Mouse (Mus musculus) adrenal gland, adult (tissue): ENCODE data around the gene Krtap19-1.
A peak's percentile ranks its signal among the peaks of the same experiment; 100 is the strongest.

Experiments used
- DNase-seq, 2 experiments: peaks; one replicate each; pipeline ENCODE4 v3.0.0; 2022 to 2023; ENCODE audit warnings: low spot score in 1 of 2; ENCODE audit not compliant: inconsistent age in 2 of 2

Krtap19-1 gene

DNA sequence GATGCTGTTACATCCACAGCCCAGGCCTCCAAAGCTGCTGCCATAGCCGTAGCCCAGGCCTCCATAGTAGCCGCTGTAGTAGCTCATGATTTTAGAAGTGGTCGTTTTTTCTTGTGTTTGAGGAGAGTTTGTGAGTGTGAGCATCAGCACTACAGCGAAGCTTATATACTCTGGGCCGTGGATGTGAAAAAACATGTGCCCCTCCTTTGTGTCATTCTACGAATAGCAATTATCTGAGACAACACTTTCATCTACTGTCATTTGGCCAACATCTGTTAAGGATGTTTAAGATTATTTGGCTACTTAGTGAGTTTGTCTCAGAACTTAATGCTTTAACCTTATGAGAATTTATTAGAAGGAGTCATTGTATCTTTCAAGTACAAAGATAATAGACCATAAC, at the start of gene Krtap19-1:
Gene Krtap19-1 (minus strand): TSS at position 101 of the 400 bp plus-strand sequence.
- no peak for DNase-seq

DNA sequence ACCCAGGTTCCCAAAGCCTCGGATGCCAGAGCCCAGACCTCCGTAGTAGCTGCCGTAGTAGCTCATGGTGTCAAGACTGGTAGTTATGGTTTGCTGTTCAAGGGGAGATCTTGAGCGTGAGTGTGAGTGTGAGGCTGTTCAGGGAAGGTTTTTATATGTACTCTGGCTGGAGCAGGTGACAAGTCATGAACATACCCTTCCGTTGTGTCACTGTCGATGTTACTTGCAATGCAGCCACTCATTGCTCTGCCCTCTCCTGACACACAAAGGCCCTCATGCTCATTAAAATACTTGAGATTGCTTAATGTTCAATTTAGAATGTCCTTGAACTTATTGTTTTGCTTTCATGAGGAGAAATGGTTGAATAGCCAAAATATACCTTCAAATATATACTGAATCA, 27.1 kb upstream of the Krtap19-1 start, which contains the start of gene Krtap19-5:
Gene Krtap19-5 (minus strand): TSS at position 101 of the 400 bp plus-strand sequence.
- no peak for DNase-seq

DNA sequence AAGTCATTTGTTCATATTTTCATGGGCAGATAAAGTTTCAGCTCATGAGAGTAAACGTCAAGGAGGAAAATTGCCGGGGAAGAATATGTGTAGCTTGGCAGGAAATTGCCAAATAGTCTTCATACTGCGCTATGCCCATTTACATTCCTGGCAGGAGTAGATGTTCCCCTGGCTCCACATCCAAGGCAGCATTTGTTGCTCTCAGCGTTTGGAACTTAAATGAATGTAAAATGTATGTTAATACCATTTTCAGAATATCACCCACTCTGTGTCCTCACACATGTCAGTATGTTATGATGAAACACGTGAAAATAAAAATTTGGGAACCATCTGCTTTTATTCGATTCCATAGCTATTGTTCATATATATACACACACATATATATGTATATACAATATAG, 17.7 kb upstream of the Krtap19-1 start:
- DNase-seq: no peak

DNA sequence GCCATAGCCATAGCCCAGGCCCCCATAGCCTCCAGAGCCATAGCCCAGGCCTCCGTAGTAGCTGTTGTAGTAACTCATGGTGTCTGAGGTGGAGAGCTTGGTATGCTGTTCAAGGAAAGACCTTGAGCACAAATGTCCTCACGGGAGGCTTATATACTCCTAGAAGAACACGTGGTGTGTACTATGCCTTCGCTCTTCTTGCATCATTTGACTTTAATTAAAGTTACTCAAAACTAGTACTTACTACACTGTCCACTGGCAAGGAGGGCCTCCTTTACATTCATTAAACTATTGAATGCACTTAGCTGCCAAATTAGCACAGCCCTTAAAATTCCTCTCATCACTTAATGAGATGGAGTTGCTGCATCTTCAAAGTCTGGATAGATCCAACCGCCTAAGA, 15.8 kb upstream of the Krtap19-1 start, which contains the start of gene Krtap19-4:
Gene Krtap19-4 (minus strand): TSS at position 101 of the 400 bp plus-strand sequence.
- no peak for DNase-seq

DNA sequence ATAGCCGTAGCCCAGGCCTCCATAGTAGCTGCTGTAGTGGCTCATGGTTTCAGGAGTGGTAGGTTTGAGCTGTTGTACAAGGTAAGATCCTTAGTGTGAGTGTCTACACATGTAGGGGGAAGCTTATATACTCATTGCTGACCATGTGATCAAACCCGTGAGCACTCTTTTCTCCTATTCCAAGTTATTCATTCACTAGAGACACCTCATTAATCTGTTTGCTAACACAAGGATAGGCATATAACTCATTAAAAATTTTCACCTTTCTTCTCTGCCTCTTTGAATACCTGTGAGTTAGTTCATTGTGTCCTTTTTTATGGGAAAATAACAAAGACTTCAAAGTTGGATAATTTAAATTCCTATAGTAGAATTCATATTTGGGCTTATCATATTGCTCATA, 8.7 kb upstream of the Krtap19-1 start, which contains the start of gene Krtap19-3:
Gene Krtap19-3 (minus strand): TSS at position 101 of the 400 bp plus-strand sequence.
- no peak for DNase-seq

DNA sequence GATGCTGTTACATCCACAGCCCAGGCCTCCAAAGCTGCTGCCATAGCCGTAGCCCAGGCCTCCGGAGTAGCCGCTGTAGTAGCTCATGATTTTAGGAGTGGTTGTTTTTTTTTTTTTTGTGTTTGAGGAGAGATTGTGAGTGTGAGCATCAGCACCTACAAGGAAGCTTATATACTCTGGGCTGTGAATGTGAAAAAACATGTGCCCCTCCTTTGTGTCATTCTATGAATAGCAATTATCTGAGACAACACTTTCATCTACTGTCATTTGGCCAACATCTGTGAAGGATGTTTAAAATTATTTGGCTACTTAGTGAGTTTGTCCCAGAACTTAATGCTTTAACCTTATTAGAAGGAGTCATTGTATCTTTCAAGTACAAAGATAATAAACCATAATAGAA, 5.0 kb upstream of the Krtap19-1 start, which contains the start of gene Krtap19-2:
Gene Krtap19-2 (minus strand): TSS at position 101 of the 400 bp plus-strand sequence.
- no peak for DNase-seq

DNA sequence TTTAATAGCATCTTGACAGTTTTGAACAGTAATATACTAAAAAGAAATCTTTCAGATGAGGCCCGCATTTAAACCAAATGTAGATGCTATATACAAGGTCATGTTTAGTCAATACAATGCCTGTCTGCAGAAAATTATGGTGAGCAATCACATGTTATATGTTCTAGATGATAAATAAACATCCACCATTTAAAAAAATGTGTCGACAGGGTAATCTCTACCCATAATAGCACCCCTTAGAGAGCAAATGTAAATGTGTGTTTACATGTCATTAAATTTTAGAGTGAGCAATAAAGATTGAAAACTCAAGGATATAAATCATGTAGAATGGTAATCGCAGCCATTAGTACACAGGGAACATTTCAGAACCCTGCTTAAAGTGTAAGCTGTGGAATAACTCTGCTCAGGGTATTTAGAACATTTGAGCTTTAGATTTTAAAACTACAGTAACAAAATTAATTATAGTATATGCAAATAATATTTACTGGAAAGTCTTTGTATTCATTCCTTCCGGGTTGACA, 4.3 kb downstream of the Krtap19-1 start:
- no peak for DNase-seq

DNA sequence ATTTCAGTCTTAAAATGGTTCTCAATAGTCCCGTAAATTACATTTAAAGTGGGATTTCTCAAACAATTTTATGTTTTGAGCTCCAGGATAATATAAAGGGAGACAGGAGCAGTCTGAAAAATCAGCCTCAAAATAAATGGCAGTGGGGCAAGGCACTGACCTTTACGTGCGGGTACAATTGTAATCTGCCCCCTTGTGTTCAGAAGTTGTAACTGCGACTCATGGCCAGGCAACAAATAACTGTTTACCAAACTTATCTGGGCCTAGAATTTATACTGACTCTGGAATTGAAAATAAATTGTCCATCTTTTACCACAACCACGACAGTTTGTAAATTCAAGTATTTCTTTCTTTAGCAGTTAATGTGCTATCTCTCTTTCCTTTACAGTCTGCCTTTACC, 17.8 kb downstream of the Krtap19-1 start:
- peak; percentile 7 to 59 for DNase-seq

DNA sequence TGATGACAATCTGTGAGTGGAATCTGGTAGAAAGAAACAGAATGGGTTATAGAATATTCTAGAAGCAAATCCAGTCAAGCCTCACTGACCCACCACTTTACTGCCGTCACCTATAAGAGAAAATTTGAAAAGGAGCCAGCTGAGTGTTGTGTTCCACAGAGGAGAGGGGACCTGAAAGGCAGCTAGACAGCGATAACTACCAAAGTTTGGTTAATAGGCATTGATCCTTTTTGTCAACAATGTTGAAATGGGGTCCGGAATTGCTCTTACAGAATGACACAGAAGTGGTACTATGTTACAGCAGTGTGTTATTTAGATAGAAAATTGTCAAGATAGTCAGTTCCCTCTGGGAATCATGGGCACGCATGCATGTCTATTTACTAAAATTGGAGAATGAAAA, 20.7 kb downstream of the Krtap19-1 start:
- no peak for DNase-seq

DNA sequence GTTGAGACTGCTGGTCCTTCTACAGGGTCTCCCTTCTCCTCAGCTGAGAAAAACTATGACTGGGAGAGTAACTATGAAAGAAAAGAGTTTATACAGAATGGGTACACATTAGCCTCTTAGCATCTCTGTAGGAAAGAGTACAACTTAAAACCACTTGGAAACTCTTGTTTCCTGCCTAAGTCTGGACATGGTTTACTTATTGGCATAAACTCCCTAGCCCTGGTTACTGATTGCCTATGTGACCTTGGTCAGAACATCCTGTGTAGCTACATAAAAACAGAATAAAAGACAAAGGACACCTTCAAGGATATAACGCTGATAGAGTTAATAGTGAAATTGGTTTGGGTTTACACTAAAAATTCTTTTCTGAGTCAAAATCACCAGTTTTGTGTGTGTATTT, 21.8 kb downstream of the Krtap19-1 start:
- DNase-seq: no peak

DNA sequence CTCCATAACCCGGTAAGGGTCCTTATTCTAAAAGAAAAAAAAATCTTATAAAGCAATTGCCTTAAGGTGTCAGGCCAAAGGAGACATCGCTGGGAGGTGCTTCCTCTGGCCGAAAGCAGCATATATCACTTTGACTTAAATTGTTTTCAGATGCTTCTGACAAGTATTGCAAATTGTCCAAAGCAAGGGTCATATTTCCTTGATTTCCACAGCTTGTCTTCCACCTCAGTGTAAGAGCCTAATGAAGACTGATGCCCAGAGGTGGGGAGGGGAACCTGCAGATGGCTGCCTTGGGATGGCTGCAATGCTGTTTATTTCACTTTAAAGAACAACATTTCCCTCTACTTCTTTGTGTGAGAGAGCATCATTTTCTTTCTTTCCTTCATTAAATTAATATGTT, 42.2 kb downstream of the Krtap19-1 start:
- DNase-seq: no peak

DNA sequence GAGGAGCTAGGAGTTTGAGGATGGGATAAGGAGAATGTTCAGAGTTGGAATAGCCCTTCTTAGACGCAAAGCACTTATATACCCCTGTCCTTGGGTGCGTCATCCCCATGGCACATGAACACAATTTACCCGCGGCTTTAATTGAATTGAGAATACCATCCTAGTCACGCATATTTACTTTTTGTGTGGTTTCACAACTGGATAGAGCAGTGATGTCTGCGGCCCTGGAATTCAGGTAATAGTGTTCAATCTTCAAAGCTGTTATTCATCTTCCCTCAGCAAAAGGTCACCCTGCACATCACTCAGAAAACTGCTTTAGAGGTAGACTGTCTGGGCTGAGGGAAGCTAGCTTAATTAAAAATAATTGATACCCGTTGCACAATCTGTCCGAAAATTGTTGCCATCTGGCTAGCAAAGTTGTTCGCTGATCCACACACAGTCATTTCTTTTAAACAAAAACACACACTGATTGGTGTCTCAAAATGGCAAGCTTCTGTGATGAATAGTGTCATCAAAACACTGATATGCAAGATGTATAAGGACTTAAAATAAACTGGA, 43.0 kb downstream of the Krtap19-1 start, which contains the start of gene Krtap14:
Gene Krtap14 (minus strand): TSS at position 51 of the 558 bp plus-strand sequence.
- no peak for DNase-seq

DNA sequence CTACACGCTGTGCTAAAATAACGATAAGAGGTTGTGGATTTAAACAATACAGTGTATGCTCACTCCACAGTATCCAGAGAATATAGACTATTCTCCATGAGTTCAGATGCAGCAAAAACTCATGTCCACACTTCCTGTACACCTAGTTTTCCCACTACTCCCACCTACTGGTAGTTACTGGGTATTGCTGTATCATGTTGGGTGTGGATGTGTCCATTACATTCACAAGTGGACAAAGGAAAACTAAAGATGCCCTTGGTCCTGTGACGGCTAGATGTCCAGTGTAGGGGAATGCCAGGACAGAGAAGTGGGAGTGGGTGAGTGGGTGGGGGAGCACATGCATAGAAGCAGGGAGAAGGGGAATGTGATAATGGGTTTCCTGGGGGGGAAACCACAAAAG, 45.5 kb downstream of the Krtap19-1 start:
- peak in 1 of 2 experiments; percentile 52 for DNase-seq

DNA sequence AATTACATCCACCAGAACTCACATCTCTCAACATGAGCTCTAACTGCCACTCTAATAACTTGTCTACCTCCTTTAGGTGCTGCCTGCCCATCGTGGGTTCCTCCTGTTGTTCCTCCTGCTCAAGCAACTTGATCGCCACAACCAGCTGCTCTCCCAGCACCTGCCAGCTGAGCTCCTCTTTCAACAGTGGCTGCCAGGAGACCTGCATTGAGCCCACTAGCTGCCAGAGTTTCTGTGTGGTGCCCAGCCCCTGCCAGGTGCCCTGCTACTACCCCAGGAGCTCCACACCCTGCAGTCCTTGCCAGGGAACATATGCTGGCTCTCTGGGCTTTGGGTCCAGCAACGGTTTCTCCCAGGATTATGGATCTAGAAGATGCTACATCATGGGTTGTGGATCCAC, 49.1 kb downstream of the Krtap19-1 start, which contains the start of gene Krtap15:
Gene Krtap15 (plus strand): TSS at position 150 of the 400 bp plus-strand sequence.
- no peak for DNase-seq
